Mouse (Mus musculus) cerebellum, adult 2 months (tissue): Measurements from ENCODE around the gene Hspg2. TPM values are rescaled to one million over a fixed set of nuclear protein-coding genes. Genes with fewer than 3 reads are reported as not detected.
A peak's percentile ranks its signal among the peaks of the same experiment; 100 is the strongest.

ENCODE experiments used
- DNase-seq, 2 experiments: peaks; one replicate each; pipeline ENCODE4 v3.0.0; 2021
- H3K27ac ChIP-seq: fragments of 200-500 bp; 2 replicates; pipeline ENCODE4 v1.5.1; 2012; ENCODE audit warnings: low read length, control low read depth, inconsistent platforms; ENCODE audit not compliant: insufficient read depth
- H3K27me3 ChIP-seq: fragments of 200-500 bp; 2 replicates; pipeline ENCODE4 v1.6.1; 2012; ENCODE audit warnings: inconsistent platforms, mild to moderate bottlenecking, low read length, moderate library complexity; ENCODE audit not compliant: control insufficient read depth, insufficient read depth
- H3K4me1 ChIP-seq: fragments of 200-500 bp; 2 replicates; pipeline ENCODE4 v1.6.1; 2011; ENCODE audit warnings: low read length; ENCODE audit not compliant: control insufficient read depth, insufficient read depth
- H3K4me3 ChIP-seq: fragments of 200-500 bp; replicated peaks from 2 replicates; pipeline ENCODE3; 2011; ENCODE audit warnings: mild to moderate bottlenecking, low read depth, low read length, control low read depth; ENCODE audit not compliant: insufficient read depth
- CTCF ChIP-seq: fragments of 200-500 bp; IDR thresholded peaks from 2 replicates; pipeline ENCODE4 v1.5.1; 2011; ENCODE audit warnings: low read depth, mild to moderate bottlenecking, control low read depth, low read length, moderate library complexity, borderline replicate concordance; ENCODE audit not compliant: insufficient read depth
- POLR2A ChIP-seq: fragments of 200-500 bp; IDR thresholded peaks from 2 replicates; pipeline ENCODE4 v1.6.1; 2011; ENCODE audit warnings: low read length, control low read depth, borderline replicate concordance; ENCODE audit not compliant: insufficient read depth
- WGBS: fragments of 180-500 bp; shearing (Covaris S2); methylation state at CpG from one replicate; pipeline ENCODE4 v1.1.7; 2018; 5-methylcytosine and 5-hydroxymethylcytosine counted together
- polyA plus RNA-seq: library from polyadenylated mRNA; depleted of rRNA; stranded (reverse); fragments of >200 nt; gene quantifications from 2 replicates; pipeline ENCODE4 v1.2.3, GENCODE M21; 2012

The Hspg2 gene
- polyA plus RNA-seq, 1 experiment, result 2.8 TPM

- 92% methylated on average over 14 of the region's 14 CpGs for WGBS
- no peak overlapping the region for H3K27ac ChIP-seq
- no peak for DNase-seq
- peaks cover 38% of the 10 kb centered on the region for H3K4me1 ChIP-seq
- H3K4me3 ChIP-seq, result no peak overlapping the region
- TF ChIP-seq CTCF, result no peak
- TF ChIP-seq POLR2A, result no peak
- no peaks in the 10 kb centered on the region for H3K27me3 ChIP-seq
Observed at GRCm38 (mm10) chr4:137518746-137519145, 50.2 kb downstream of the Hspg2 start.

DNA sequence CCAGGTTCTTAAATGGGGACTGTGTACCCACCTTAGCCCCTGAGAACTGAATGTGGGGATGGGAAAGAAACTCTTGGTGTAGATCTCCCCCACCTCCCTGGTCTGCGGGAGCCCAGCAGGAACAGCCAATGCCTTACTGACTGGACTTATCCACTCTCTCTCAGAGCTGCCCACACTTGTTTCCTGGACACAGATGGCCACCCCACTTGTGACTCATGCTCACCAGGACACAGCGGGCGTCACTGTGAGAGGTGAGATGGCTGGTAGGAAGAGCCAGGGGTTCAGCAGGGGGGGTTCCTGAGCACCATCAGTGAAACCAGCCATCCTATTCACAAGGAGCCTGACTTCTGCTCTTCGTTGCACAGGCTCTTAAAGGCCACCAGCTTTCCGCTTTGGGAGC lies 51.8 kb downstream of the Hspg2 start:
- peaks cover 40% of the 10 kb centered on the region for H3K4me1 ChIP-seq
- no peaks in the 10 kb centered on the region for H3K27me3 ChIP-seq
- no peak for TF ChIP-seq POLR2A
- no peak for TF ChIP-seq CTCF
- H3K27ac ChIP-seq, result no peak overlapping the region
- peak; percentile 39 to 54 for DNase-seq
- 59% methylated on average over 5 of the region's 5 CpGs for WGBS
- no peak overlapping the region for H3K4me3 ChIP-seq

- WGBS, result 18% methylated on average over 11 of the region's 11 CpGs
Observed at GRCm38 (mm10) chr4:137521966-137522365, 53.4 kb downstream of the Hspg2 start.

GRCm38 (mm10) chr4:137525426-137525825 lies 56.9 kb downstream of the Hspg2 start:
- H3K27me3 ChIP-seq, result no peaks in the 10 kb centered on the region
- DNase-seq, result no peak
- H3K27ac ChIP-seq, result no peak overlapping the region
- no peak overlapping the region for H3K4me3 ChIP-seq
- WGBS, result 100% methylated on average over 1 of the region's 1 CpGs
- H3K4me1 ChIP-seq, result peaks cover 24% of the 10 kb centered on the region
- TF ChIP-seq CTCF (no peak), POLR2A (no peak)

More at GRCm38 (mm10) chr4:137521966-137522365, 53.4 kb downstream of the Hspg2 start:
- Histone ChIP-seq H3K27ac (no peak overlapping the region), H3K27me3 (no peaks in the 10 kb centered on the region), H3K4me3 (no peak overlapping the region), H3K4me1 (peaks cover 40% of the 10 kb centered on the region)
- peak; percentile 69 to 78 for DNase-seq
- TF ChIP-seq POLR2A (no peak), CTCF (no peak)

DNA sequence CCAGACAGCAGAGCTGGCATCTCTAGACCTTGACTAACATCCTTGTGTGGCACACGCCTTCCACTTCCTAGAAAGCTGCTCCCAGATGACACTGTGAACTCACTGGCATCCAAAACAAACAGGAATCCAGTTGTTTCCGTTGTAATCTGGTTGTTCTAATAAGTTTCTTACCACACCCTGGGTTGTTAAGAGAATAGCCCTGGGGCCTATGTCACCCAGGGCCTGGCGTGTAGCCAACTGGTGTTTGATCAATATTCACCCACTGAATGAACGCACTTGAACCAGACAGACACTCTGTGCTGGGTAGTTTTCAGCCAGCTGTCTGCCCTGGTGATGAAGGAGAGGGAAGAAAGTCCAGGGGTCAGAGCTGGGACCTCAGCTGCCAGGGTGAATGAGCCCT lies 58.8 kb downstream of the Hspg2 start:
- Histone ChIP-seq H3K27me3 (no peaks in the 10 kb centered on the region), H3K4me3 (no peak overlapping the region), H3K27ac (no peak overlapping the region), H3K4me1 (peaks cover 7% of the 10 kb centered on the region)
- 57% methylated on average over 4 of the region's 4 CpGs for WGBS
- no peak for TF ChIP-seq CTCF
- TF ChIP-seq POLR2A, result no peak
- DNase-seq, result no peak

- WGBS, result 54% methylated on average over 6 of the region's 6 CpGs
- Histone ChIP-seq H3K27me3 (no peaks in the 10 kb centered on the region), H3K4me3 (no peak overlapping the region), H3K4me1 (peaks cover 3% of the 10 kb centered on the region; the same call in 1 of the 2 replicates), H3K27ac (no peak overlapping the region)
- no peak for DNase-seq
- TF ChIP-seq POLR2A, result no peak
- TF ChIP-seq CTCF, result no peak
Observed at GRCm38 (mm10) chr4:137527872-137528271, 59.3 kb downstream of the Hspg2 start.

GRCm38 (mm10) chr4:137540356-137540755 lies 71.8 kb downstream of the Hspg2 start:
- Histone ChIP-seq H3K4me1 (no peaks in the 10 kb centered on the region), H3K27me3 (no peaks in the 10 kb centered on the region), H3K4me3 (no peak overlapping the region), H3K27ac (no peak overlapping the region)
- no peak for TF ChIP-seq POLR2A
- TF ChIP-seq CTCF, result no peak
- 65% methylated on average over 14 of the region's 14 CpGs for WGBS
- DNase-seq, result no peak

DNA sequence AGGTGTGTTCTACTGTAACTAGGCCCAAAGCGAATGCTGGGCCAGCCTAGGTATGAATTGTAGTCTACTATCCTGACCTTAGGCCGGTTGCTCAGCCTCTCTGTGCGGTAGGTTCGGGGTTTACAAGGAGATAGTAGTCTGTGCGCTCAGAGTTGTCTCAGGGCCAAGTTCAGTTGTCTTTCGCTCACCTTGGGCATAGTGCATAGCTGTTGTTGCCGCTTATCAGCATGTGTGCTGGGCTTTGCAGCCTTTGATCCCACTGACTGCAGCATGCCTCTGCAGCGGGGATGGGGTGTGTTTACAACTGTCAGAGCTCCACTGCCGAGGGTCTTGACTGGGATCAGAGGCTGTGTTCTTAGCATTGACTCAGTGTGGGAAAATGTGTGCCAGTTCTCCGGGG lies 74.4 kb downstream of the Hspg2 start:
- DNase-seq, result no peak
- Histone ChIP-seq H3K4me1 (no peaks in the 10 kb centered on the region), H3K27me3 (no peaks in the 10 kb centered on the region), H3K27ac (no peak overlapping the region), H3K4me3 (no peak overlapping the region)
- whole genome bisulfite sequencing, result 93% methylated on average over 10 of the region's 10 CpGs
- TF ChIP-seq CTCF (no peak), POLR2A (no peak)
